Mouse (Mus musculus) ES-Bruce4 (cell line): ENCODE results near the gene Myog. TPM values are rescaled to one million over a fixed set of nuclear protein-coding genes. Genes with fewer than 3 reads are reported as not detected.

Experiments used
- H3K27ac ChIP-seq: 2 replicates; pipeline ENCODE4 v1.5.1; 2012; ENCODE audit warnings: low read length, inconsistent platforms; ENCODE audit not compliant: insufficient read depth
- H3K27me3 ChIP-seq: 2 replicates; pipeline ENCODE4 v1.6.1; 2012; ENCODE audit warnings: mild to moderate bottlenecking, low read length, inconsistent platforms; ENCODE audit not compliant: control insufficient read depth, poor library complexity, insufficient read depth, severe bottlenecking
- H3K36me3 ChIP-seq: 2 replicates; pipeline ENCODE4 v1.6.1; 2012; ENCODE audit warnings: inconsistent platforms, mild to moderate bottlenecking, low read length, moderate library complexity; ENCODE audit not compliant: control insufficient read depth, poor library complexity, insufficient read depth, severe bottlenecking
- H3K4me1 ChIP-seq: one replicate; pipeline ENCODE4 v1.8.1; 2011; ENCODE audit warnings: low read length; ENCODE audit not compliant: control insufficient read depth, insufficient read depth
- H3K4me3 ChIP-seq: 2 replicates; pipeline ENCODE4 v1.5.1; 2011; ENCODE audit warnings: low read depth, mild to moderate bottlenecking, low read length
- H3K9ac ChIP-seq: 2 replicates; pipeline ENCODE4 v1.6.1; 2012; ENCODE audit warnings: low read depth, mild to moderate bottlenecking, inconsistent platforms; ENCODE audit not compliant: poor library complexity, severe bottlenecking
- H3K9me3 ChIP-seq: replicated peaks from 2 replicates; pipeline ENCODE4 v1.6.1; 2012; ENCODE audit warnings: mild to moderate bottlenecking, low read length, inconsistent platforms; ENCODE audit not compliant: control insufficient read depth, poor library complexity, insufficient read depth, severe bottlenecking
- CTCF ChIP-seq: IDR thresholded peaks from one replicate; pipeline ENCODE4 v1.8.1; 2011; ENCODE audit warnings: low read depth, low read length
- EP300 ChIP-seq: IDR thresholded peaks from 2 replicates; pipeline ENCODE4 v1.6.1; 2011; ENCODE audit warnings: low read depth, low read length; ENCODE audit not compliant: insufficient read depth
- POLR2A ChIP-seq: IDR thresholded peaks from one replicate; pipeline ENCODE4 v1.8.1; 2011; ENCODE audit warnings: low read length; ENCODE audit not compliant: insufficient read depth
- polyA plus RNA-seq: library from polyadenylated mRNA; stranded (reverse); fragments of >200 nt; gene quantifications from 2 replicates; pipeline ENCODE4 v1.2.4, GENCODE M21; 2011; ENCODE audit warnings: low read depth; ENCODE audit not compliant: missing spikeins, insufficient read depth, insufficient read length

Myog gene
- polyA plus RNA-seq, 1 experiment: not detected

GRCm38 (mm10) chr1:134332770-134333271 lies 43.0 kb downstream of the Myog start, which contains the start of gene Ppfia4:
Ppfia4 (minus strand) TSS chr1:134332928.
- H3K9me3 ChIP-seq: no peaks in the 10 kb centered on the region
- no peak for TF ChIP-seq POLR2A
- TF ChIP-seq EP300: no peak
- no peak for TF ChIP-seq CTCF
- H3K4me3 ChIP-seq: no peak within 1 kb of the TSS
- H3K9ac ChIP-seq: no peak within 1 kb of the TSS
- H3K36me3 ChIP-seq: no peaks in the 10 kb centered on the region
- H3K4me1 ChIP-seq: no peaks in the 10 kb centered on the region
- H3K27ac ChIP-seq: no peak within 1 kb of the TSS
- H3K27me3 ChIP-seq: no peaks in the 10 kb centered on the region

DNA sequence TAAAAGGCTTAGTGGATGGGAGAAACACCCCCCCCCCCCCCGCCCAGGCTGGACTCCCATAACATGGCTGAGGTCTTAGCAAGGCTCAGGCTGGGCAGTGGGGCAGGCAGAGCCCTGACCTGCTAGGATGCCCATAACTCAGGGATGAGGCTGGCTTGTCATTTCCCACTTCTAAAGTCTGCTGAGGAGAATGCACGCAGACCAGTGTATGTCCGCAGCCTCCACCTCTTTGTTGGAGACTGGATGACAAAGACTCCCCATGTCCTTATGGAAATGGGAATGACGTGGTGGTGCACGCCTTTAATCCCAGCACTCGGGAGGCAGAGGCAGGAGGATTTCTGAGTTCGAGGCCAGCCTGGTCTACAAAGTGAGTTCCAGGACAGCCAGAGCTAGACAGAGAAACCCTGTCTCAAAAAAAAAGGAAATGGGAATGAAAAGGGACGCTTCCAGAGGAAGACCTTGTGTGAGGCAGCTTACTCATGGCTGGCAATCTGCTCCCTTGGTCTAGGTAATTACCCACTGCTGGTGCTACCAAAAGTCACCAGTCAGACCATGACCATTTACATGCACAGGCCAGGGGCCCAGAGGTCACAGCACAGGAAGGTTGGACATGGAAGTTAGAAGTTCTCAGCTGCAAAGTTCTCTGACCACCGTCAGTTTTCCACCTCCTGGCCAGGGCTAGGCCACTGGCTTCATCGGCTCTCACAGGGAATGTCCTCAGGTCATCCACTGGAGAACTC lies 43.8 kb downstream of the Myog start:
- H3K4me3 ChIP-seq: no peak overlapping the region
- H3K9me3 ChIP-seq: no peaks in the 10 kb centered on the region
- H3K4me1 ChIP-seq: no peaks in the 10 kb centered on the region
- no peaks in the 10 kb centered on the region for H3K27me3 ChIP-seq
- H3K9ac ChIP-seq: no peak overlapping the region
- no peaks in the 10 kb centered on the region for H3K36me3 ChIP-seq
- TF ChIP-seq POLR2A (no peak), EP300 (no peak), CTCF (no peak)
- no peak overlapping the region for H3K27ac ChIP-seq

- Histone ChIP-seq H3K27ac (no peak overlapping the region), H3K4me3 (no peak overlapping the region), H3K36me3 (no peaks in the 10 kb centered on the region), H3K9me3 (no peaks in the 10 kb centered on the region), H3K27me3 (no peaks in the 10 kb centered on the region), H3K4me1 (no peaks in the 10 kb centered on the region), H3K9ac (no peak overlapping the region)
- TF ChIP-seq CTCF (no peak), POLR2A (no peak), EP300 (no peak)
Observed at GRCm38 (mm10) chr1:134334111-134334827, 44.5 kb downstream of the Myog start.

GRCm38 (mm10) chr1:134335211-134335923 lies 45.6 kb downstream of the Myog start:
- H3K27me3 ChIP-seq: no peaks in the 10 kb centered on the region

DNA sequence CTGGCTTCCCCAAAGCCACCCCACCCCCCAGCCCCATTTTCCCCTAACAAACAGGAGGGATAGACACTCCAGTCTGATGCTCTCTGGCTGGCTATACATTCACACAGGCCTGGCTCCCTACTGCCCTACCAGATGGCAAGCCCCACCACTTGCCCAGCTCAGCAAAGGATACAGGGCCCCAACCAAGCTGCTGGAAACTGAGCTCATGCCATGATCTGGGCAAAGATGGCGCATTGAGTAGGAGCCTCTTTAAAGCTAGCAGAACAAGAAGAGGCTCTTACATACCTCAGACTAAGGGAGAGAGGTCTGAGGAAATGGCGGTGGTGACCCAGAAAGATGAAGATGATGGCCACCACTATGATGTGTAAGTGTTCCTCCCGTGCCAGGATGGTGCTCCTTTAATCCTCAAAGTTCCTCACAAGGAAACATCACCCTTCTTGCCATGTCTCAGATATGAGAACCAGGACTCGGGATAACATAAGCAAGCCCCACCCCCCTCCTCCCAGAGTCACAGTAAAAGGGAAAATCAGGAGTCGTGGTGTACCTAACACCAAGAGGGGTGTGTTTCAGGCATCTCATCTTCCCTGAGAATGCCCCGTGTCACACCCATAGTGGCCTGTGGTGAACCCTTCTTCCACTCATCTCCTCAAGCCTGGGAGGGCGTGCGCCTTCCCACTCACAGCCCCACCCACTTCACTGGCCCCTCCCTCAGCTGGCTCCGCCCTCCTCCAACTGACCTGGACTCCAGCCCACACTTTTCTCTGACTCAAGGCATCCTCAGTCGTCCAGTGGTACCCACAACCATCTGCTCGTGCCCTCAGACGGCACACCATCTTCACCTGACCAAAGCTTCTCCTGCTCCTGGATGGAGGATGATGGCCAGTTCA lies 46.4 kb downstream of the Myog start:
- Histone ChIP-seq H3K9ac (no peak overlapping the region), H3K4me1 (no peaks in the 10 kb centered on the region), H3K9me3 (no peaks in the 10 kb centered on the region), H3K36me3 (no peaks in the 10 kb centered on the region), H3K27me3 (no peaks in the 10 kb centered on the region), H3K27ac (no peak overlapping the region), H3K4me3 (no peak overlapping the region)
- TF ChIP-seq EP300 (no peak), POLR2A (no peak), CTCF (no peak)

More at GRCm38 (mm10) chr1:134335211-134335923, 45.6 kb downstream of the Myog start:
- Histone ChIP-seq H3K36me3 (no peaks in the 10 kb centered on the region), H3K9ac (no peak overlapping the region), H3K27ac (no peak overlapping the region), H3K4me3 (no peak overlapping the region), H3K4me1 (no peaks in the 10 kb centered on the region), H3K9me3 (no peaks in the 10 kb centered on the region)
- no peak for TF ChIP-seq EP300
- TF ChIP-seq CTCF: no peak
- TF ChIP-seq POLR2A: no peak
